Mouse (Mus musculus): ENCODE measurements around the gene Rchy1. TPM values are rescaled to one million over a fixed set of nuclear protein-coding genes. Genes with fewer than 3 reads are reported as not detected.
"Not testable (repeated sequence)": the region's sequence is repeated elsewhere in the genome, so short reads cannot be mapped to it uniquely, and the experiment has no call there.

The Rchy1 gene
- polyA plus RNA-seq, 1 experiment from 2014 or later: 32.0 TPM

GRCm38 (mm10) chr5:91959986-91960385 is 2.9 kb downstream of the Rchy1 start:
- peaks cover 24% of the 10 kb centered on the region for H3K36me3 ChIP-seq (replicated peaks)
- ATAC-seq (ENCODE audit: insufficient read depth): no peak
- peaks cover 57% of the 10 kb centered on the region for H3K4me1 ChIP-seq (replicated peaks)
- peak overlapping the region; percentile 98 for H3K27ac ChIP-seq (replicated peaks)
- peak overlapping the region; percentile 76 for H3K4me2 ChIP-seq
- no peaks in the 10 kb centered on the region for H3K9me3 ChIP-seq (replicated peaks)
- no peaks in the 10 kb centered on the region for H3K27me3 ChIP-seq
- H3K4me3 ChIP-seq (replicated peaks): peak overlapping the region; percentile 75
- 89% methylated on average over 1 of the region's 1 CpGs for WGBS (ENCODE audit: insufficient replicate concordance)
- H3K9ac ChIP-seq: no peak overlapping the region; the same call in 1 of the 2 replicates

GRCm38 (mm10) chr5:91959096-91959495 is 3.8 kb downstream of the Rchy1 start:
- Histone ChIP-seq H3K4me3 (replicated peaks) (no peak overlapping the region), H3K9me3 (replicated peaks) (no peaks in the 10 kb centered on the region), H3K36me3 (replicated peaks) (peaks cover 31% of the 10 kb centered on the region), H3K4me1 (replicated peaks) (peaks cover 55% of the 10 kb centered on the region), H3K27ac (replicated peaks) (no peak overlapping the region), H3K27me3 (no peaks in the 10 kb centered on the region), H3K4me2 (peak overlapping the region; percentile 29), H3K9ac (no peak overlapping the region)
- WGBS (ENCODE audit: insufficient replicate concordance): 13% methylated on average over 1 of the region's 1 CpGs
- ATAC-seq (ENCODE audit: insufficient read depth): no peak

GRCm38 (mm10) chr5:91956991-91957760 is 5.7 kb downstream of the Rchy1 start:
- ATAC-seq (ENCODE audit: insufficient read depth): no peak
- Histone ChIP-seq H3K4me1 (replicated peaks) (peaks cover 46% of the 10 kb centered on the region), H3K4me2 (no peak overlapping the region), H3K4me3 (replicated peaks) (no peak overlapping the region), H3K36me3 (replicated peaks) (peaks cover 48% of the 10 kb centered on the region), H3K9ac (no peak overlapping the region), H3K9me3 (replicated peaks) (no peaks in the 10 kb centered on the region), H3K27me3 (no peaks in the 10 kb centered on the region), H3K27ac (replicated peaks) (peak overlapping the region; percentile 35; the same call in 1 of the 2 replicates)
- WGBS (ENCODE audit: insufficient replicate concordance): 54% methylated on average over 3 of the region's 3 CpGs

GRCm38 (mm10) chr5:91951404-91951803 is 11.5 kb downstream of the Rchy1 start:
- no peak overlapping the region for H3K4me3 ChIP-seq (replicated peaks)
- H3K4me2 ChIP-seq: no peak overlapping the region
- H3K9ac ChIP-seq: no peak overlapping the region
- no peak for ATAC-seq (ENCODE audit: insufficient read depth)
- H3K4me1 ChIP-seq (replicated peaks): no peaks in the 10 kb centered on the region
- H3K9me3 ChIP-seq (replicated peaks): no peaks in the 10 kb centered on the region
- H3K27ac ChIP-seq (replicated peaks): no peak overlapping the region
- H3K36me3 ChIP-seq (replicated peaks): peaks cover 81% of the 10 kb centered on the region
- H3K27me3 ChIP-seq: no peaks in the 10 kb centered on the region

- WGBS (ENCODE audit: insufficient replicate concordance): 87% methylated on average over 7 of the region's 7 CpGs
- Histone ChIP-seq H3K9ac (no peak overlapping the region), H3K36me3 (replicated peaks) (peaks cover 85% of the 10 kb centered on the region), H3K9me3 (replicated peaks) (no peaks in the 10 kb centered on the region), H3K4me2 (no peak overlapping the region), H3K4me1 (replicated peaks) (no peaks in the 10 kb centered on the region), H3K4me3 (replicated peaks) (no peak overlapping the region), H3K27ac (replicated peaks) (no peak overlapping the region), H3K27me3 (no peaks in the 10 kb centered on the region)
- ATAC-seq (ENCODE audit: insufficient read depth): no peak
Observed at GRCm38 (mm10) chr5:91949441-91949840, 13.4 kb downstream of the Rchy1 start.

GRCm38 (mm10) chr5:91947008-91947407 is 15.9 kb downstream of the Rchy1 start:
- no peak overlapping the region for H3K4me3 ChIP-seq (replicated peaks)
- no peak overlapping the region for H3K9ac ChIP-seq
- H3K9me3 ChIP-seq (replicated peaks): no peaks in the 10 kb centered on the region
- no peak for ATAC-seq (ENCODE audit: insufficient read depth)
- WGBS (ENCODE audit: insufficient replicate concordance): 91% methylated on average over 4 of the region's 4 CpGs
- peaks cover 70% of the 10 kb centered on the region for H3K36me3 ChIP-seq (replicated peaks)
- H3K4me1 ChIP-seq (replicated peaks): no peaks in the 10 kb centered on the region
- no peaks in the 10 kb centered on the region for H3K27me3 ChIP-seq
- H3K27ac ChIP-seq (replicated peaks): no peak overlapping the region
- H3K4me2 ChIP-seq: no peak overlapping the region

- not testable (repeated sequence) for H3K4me1 ChIP-seq (replicated peaks); H3K9me3 ChIP-seq (replicated peaks); H3K4me3 ChIP-seq (replicated peaks); H3K27ac ChIP-seq (replicated peaks); H3K4me2 ChIP-seq; H3K27me3 ChIP-seq; ATAC-seq (ENCODE audit: insufficient read depth); H3K9ac ChIP-seq
- peaks cover 57% of the 10 kb centered on the region for H3K36me3 ChIP-seq (replicated peaks)
- 90% methylated on average over 1 of the region's 1 CpGs for WGBS (ENCODE audit: insufficient replicate concordance)
Observed at GRCm38 (mm10) chr5:91945609-91946008, 17.3 kb downstream of the Rchy1 start.

GRCm38 (mm10) chr5:91913231-91913630 is 49.6 kb downstream of the Rchy1 start:
- Histone ChIP-seq H3K27me3 (no peaks in the 10 kb centered on the region), H3K27ac (replicated peaks) (no peak overlapping the region), H3K36me3 (replicated peaks) (no peaks in the 10 kb centered on the region), H3K9ac (no peak overlapping the region), H3K4me1 (replicated peaks) (no peaks in the 10 kb centered on the region), H3K4me3 (replicated peaks) (no peak overlapping the region), H3K4me2 (no peak overlapping the region), H3K9me3 (replicated peaks) (no peaks in the 10 kb centered on the region)
- no peak for ATAC-seq (ENCODE audit: insufficient read depth)
- 79% methylated on average over 2 of the region's 2 CpGs for WGBS (ENCODE audit: insufficient replicate concordance)

- Histone ChIP-seq H3K27ac (replicated peaks) (no peak overlapping the region), H3K4me3 (replicated peaks) (no peak overlapping the region), H3K36me3 (replicated peaks) (no peaks in the 10 kb centered on the region), H3K4me2 (no peak overlapping the region), H3K9me3 (replicated peaks) (no peaks in the 10 kb centered on the region), H3K9ac (no peak overlapping the region), H3K4me1 (replicated peaks) (no peaks in the 10 kb centered on the region), H3K27me3 (no peaks in the 10 kb centered on the region)
- no peak for ATAC-seq (ENCODE audit: insufficient read depth)
- 70% methylated on average over 13 of the region's 13 CpGs for WGBS (ENCODE audit: insufficient replicate concordance)
Observed at GRCm38 (mm10) chr5:91911384-91912106, 51.3 kb downstream of the Rchy1 start.

GRCm38 (mm10) chr5:91910616-91911015 is 52.3 kb downstream of the Rchy1 start:
- 71% methylated on average over 4 of the region's 4 CpGs for WGBS (ENCODE audit: insufficient replicate concordance)
- no peak overlapping the region for H3K4me2 ChIP-seq
- ATAC-seq (ENCODE audit: insufficient read depth): no peak
- H3K27ac ChIP-seq (replicated peaks): no peak overlapping the region
- no peaks in the 10 kb centered on the region for H3K4me1 ChIP-seq (replicated peaks)
- no peak overlapping the region for H3K9ac ChIP-seq
- H3K9me3 ChIP-seq (replicated peaks): no peaks in the 10 kb centered on the region
- no peak overlapping the region for H3K4me3 ChIP-seq (replicated peaks)
- H3K27me3 ChIP-seq: no peaks in the 10 kb centered on the region
- H3K36me3 ChIP-seq (replicated peaks): no peaks in the 10 kb centered on the region

GRCm38 (mm10) chr5:91909010-91909620 is 53.8 kb downstream of the Rchy1 start:
- no peak for ATAC-seq (ENCODE audit: insufficient read depth)
- WGBS (ENCODE audit: insufficient replicate concordance): 56% methylated on average over 10 of the region's 10 CpGs

More at GRCm38 (mm10) chr5:91909010-91909620, 53.8 kb downstream of the Rchy1 start:
- Histone ChIP-seq H3K36me3 (replicated peaks) (no peaks in the 10 kb centered on the region), H3K4me2 (no peak overlapping the region), H3K4me3 (replicated peaks) (no peak overlapping the region), H3K27ac (replicated peaks) (no peak overlapping the region), H3K9me3 (replicated peaks) (no peaks in the 10 kb centered on the region), H3K4me1 (replicated peaks) (no peaks in the 10 kb centered on the region), H3K9ac (no peak overlapping the region), H3K27me3 (no peaks in the 10 kb centered on the region)

All from liver, embryonic 15.5 days (tissue).